Mouse (Mus musculus) lung, postnatal 4 days (tissue): ENCODE measurements around the gene Ubqln4.

Experiments used
- DNase-seq, 2 experiments: peaks; one replicate each; pipeline ENCODE4 v3.0.0; 2021

Ubqln4 gene

GRCm38 (mm10) chr3:88553525-88553879 lies at the start of gene Ubqln4:
TSS of gene Ubqln4 (plus strand) at chr3:88553758.
- DNase-seq, result peak; percentile 95 to 96

- no peak for DNase-seq
Observed at GRCm38 (mm10) chr3:88503881-88504746, 49.4 kb upstream of the Ubqln4 start.

DNA sequence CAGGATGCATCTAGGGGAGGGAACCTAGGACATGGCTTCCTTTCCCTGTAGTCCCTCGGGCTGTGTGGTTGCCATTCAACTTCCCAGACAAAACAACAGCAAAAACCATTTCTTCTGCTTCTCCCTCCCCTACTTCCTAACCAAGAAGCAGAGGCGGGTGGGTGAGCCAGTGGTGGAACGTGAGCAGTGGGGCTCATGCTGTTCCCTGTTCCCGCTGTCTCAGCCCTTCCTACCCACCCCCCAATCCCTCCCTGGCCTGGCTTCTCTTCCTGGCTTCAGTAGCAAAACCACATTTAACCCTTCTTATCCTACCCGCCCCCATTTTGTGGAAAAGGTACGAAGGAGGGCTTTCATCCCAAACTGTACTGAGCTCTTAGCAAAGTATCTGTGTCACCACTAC lies 48.5 kb upstream of the Ubqln4 start:
- DNase-seq, result no peak

- DNase-seq, result no peak
Observed at GRCm38 (mm10) chr3:88505765-88506164, 47.8 kb upstream of the Ubqln4 start.

DNA sequence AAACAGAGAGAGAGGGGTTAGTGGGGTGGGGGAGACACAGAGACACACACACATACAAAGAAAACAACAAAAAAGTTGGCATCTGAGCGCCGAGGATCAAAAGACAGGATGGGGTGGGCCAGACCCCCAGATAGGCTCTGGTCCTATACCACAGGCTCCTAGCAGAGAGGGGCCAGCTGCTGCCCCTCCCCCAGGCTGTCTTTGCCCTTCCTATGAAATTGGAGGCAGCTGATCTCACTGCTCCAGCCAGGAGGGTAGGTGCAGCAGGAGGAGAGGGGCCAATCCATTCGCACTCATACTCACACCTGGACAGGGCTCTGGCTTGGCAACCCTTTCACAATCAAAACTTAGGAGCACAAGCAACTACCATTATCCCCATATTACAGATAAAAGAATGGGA lies 44.3 kb upstream of the Ubqln4 start:
- peak in 1 of 2 experiments; percentile 24 for DNase-seq

DNA sequence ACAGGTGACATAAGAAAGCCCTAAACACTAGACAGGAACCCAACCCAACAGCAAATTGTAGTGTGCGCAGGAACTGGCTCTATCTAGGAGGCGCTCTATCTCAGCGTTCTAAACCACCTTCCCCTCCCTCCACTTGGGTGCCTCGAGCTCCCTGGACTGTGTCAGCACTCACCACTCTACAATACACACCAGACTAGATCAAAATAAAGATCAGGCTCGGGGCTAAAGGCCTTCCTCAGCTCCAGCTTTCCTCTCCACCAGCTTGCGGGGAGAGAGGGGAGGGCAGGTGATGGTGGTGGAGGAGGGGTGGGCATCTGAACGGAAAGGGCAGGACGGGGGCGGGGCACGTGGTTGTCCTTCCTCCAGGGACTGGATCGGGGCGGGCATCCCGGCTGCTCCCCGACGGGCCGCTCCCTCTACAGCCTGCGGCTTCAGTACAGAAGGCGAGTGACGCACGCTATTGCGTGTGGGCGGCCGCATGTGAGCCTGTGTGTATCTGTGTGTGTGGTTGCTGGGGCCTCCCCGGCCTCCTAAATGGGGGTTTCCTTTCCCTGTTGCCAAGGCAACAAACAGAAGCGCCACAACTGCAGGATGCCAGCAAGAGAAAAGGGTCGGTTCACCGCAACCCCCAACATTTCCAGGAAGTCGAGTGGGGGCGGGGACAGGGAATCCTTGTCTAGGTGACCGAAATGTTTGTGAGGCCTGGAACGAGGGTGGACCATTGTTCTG lies 43.7 kb upstream of the Ubqln4 start, which contains the start of gene Lmna:
Lmna (minus strand) TSS at position 265 of the 729 bp plus-strand sequence.
- peak; percentile 97 to 99 for DNase-seq

- no peak for DNase-seq
Observed at GRCm38 (mm10) chr3:88510421-88511289, 42.9 kb upstream of the Ubqln4 start.

GRCm38 (mm10) chr3:88511559-88511958 lies 42.0 kb upstream of the Ubqln4 start:
- DNase-seq, result peak in 1 of 2 experiments; percentile 22

DNA sequence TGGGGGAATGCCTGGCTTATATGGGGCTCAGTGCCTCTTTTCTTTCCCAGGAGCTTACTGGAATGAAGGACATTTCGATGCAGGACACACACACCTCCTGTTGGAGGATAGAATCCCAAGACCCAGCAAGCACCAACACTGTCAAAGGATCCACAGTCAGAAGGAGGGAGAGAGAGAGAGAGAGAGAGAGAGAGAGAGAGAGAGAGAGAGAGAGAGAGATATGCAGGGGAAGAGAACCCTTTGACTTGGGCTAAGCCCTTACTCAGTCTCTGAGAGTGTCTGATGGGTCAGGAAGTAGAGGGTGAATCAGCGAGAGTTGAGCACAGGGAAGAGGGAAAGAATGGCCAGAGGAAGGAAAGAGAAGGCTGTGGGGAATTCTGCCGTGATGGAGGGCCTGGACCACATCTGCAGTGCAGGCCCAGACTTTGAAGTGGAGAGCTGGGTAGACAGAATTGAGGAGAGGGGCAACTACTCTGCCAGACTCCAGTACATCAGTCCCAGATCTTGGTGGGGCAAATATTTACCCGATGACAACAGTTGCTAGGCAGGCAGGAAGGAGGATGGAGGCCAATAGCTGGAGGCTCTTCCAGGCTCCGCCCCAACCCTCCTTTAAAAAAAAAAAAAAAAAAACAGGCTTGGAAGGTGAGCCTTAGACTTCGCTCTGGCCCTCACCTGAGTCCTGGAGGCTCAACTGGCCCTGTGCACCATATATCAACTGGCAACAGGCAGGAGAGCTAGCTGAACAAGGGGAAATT lies 41.2 kb upstream of the Ubqln4 start:
- peak; percentile 55 to 56 for DNase-seq

GRCm38 (mm10) chr3:88512896-88513545 lies 40.5 kb upstream of the Ubqln4 start:
- peak; percentile 66 to 82 for DNase-seq

- DNase-seq, result no peak
Observed at GRCm38 (mm10) chr3:88513546-88514115, 39.9 kb upstream of the Ubqln4 start.

DNA sequence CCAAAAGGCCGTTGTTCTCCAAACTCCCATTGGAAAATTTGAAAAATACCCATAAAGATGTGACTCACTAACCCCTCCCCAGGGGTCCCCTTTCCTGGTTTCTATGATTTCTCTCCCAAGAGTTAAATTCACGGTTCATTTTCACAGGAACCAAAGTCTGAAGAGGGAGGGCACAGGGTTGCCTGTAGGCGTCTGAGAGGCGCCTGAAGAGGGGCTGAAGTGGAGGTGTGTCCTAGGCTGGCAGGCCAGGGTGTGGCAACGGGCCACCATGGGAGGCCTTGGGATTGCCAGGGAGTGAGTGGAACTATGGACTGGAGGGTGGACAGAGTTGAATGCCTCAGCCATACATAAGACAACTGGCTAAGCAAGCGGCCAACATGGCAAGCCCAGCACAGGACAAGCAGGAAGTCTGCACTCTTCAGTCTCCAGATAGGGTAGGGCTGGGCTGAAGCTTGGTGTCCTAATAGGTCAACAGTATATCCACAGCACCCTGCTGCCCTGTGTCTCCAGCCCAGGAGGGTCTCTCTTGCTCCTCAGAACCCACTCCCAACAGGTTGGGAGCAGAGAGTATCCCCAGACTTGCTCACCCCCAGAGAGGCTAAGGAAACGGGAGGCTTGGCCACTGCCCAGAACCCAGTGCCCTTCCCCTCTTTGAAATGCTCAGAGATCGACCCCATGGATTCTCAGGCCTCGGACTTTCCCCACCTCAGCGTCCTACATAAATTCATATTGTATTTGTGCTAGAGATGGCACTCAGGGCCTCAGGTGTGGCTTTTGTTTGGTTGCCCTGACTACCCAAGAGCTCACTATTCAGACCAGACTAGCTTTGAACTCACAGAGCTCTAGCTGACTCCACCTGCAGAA lies 39.1 kb upstream of the Ubqln4 start:
- DNase-seq, result peak; percentile 72 to 84

DNA sequence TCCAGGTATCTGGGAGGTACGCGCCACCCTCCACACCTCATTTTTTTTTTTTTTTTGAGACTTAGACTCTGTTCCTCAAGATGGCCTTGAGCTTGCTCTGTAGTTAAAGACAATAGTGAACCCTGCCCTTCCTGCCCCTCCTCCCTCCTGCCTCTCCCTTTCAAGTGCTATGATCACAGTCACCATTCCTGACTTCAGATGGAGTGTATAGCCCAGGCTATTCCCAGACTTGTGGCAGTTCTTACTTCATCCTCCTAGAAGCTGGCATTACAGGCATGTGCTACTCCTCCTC lies 38.5 kb upstream of the Ubqln4 start:
- DNase-seq, result no peak

DNA sequence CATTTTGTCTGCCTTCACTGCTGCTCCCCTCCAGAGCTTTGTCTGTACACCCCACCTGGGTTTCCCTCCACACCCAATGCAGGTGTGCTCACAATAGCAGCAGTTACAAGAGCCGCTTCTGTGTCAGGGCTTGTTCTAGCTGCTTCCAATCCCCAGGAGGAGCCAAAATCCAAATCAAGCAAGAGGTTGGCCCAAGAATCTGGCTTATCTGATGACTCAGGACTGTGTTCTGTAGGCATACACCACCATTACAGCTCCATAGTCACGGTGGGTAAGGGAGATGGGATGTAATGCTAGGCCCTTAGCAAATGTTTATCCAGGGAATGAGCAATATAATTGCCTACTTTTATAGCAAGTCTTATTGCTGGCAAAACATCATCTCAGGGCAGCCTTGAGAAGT lies 37.2 kb upstream of the Ubqln4 start:
- no peak for DNase-seq

DNA sequence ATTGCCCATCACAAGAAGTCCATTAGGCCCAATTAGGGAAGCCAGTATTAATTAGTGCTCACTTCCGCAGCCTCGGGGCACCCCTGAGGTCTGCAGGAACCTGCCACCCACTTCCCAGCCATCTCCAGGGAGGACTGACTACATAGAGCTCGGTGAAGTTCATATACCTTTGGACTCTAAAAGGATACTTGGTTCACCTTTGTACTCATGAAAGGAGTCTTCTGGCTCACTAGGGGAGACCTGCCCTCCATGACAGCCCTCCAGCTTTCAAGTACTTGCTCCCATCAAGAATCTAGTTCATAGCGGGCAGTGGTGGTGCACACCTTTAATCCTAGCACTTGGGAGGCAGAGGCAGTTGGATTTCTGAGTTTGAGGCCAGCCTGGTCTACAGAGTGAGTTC lies 35.1 kb upstream of the Ubqln4 start:
- no peak for DNase-seq

DNA sequence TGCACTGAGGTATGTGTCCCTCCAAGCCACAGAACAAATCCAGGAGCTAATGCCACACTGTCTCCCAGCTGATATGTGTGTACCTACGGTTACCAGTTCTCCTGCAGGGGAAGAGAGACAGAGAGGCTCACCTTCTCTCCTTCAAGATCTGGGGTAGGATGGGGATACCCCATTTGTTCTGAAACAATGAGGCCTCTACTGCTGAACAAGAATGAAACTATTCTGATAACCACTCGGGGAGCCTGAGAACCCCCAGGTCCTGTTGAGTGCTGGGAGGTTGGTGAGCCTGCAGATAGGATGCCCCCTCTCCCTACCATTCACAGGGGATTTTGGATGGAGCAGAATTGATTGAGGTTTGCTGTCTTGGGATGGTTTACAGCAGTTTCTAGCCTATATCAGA lies 33.5 kb upstream of the Ubqln4 start:
- DNase-seq, result no peak

DNA sequence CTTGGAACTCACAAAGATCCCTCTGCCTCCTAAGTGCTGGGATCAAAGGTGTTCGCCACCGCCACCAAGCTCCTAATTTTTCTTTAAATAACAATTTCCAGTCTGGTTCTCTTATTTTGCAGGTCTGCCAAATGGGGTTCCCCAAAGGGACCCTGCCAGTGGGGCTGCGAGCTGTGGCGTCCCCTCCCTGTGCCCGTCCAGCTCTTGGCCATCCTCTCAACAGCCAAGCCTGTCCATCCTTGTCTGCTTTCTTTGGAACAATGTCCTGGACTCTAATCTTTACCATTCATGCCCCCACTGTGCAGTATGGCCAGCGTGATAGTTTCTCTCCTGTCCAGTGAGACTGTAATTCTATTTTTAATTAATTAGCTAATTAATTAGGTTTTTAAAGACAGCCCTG lies 32.4 kb upstream of the Ubqln4 start:
- no peak for DNase-seq

DNA sequence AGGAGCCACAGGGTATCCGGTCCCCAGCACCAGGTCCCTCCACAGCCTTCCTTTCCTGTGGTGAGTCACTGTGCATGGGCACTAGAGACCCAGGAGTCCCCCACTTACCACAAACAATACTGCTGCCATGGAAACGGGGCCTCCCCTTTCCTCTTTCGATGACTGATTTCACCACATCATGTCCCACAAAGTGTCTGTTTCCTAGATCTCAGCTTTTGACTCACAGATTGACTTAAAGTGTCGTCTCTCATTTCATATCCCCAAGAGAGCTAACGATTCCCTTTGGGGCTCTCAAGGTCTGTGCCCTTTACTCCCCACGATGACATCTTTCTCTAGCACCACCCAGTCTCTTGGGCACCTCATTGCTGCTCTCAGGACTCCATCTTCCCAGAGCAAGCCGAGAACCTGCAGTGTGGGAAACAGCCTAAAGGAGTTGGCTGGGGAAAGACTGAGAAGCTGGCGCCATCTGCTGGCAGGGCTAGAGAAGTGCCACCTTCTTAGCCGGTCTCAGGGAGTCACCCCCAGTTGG lies 31.7 kb upstream of the Ubqln4 start:
- DNase-seq, result peak; percentile 76 to 86

GRCm38 (mm10) chr3:88523027-88523426 lies 30.5 kb upstream of the Ubqln4 start:
- DNase-seq, result no peak

GRCm38 (mm10) chr3:88525021-88525420 lies 28.5 kb upstream of the Ubqln4 start:
- no peak for DNase-seq
